Mouse (Mus musculus) small intestine, adult 2 months (tissue): ENCODE results near the gene Cic.

Experiments used
- CTCF ChIP-seq: fragments of 200-500 bp; IDR thresholded peaks from 2 replicates; pipeline ENCODE4 v1.5.1; 2012; ENCODE audit warnings: low read depth, mild to moderate bottlenecking, control low read depth, inconsistent platforms, low read length, moderate library complexity, mixed read lengths; ENCODE audit not compliant: insufficient replicate concordance, insufficient read length; ENCODE audit errors: extremely low read depth
- POLR2A ChIP-seq: fragments of 200-500 bp; IDR thresholded peaks from 2 replicates; pipeline ENCODE4 v1.6.1; 2012; ENCODE audit warnings: low read depth, mild to moderate bottlenecking, control low read depth, inconsistent platforms, low read length, moderate library complexity

DNA sequence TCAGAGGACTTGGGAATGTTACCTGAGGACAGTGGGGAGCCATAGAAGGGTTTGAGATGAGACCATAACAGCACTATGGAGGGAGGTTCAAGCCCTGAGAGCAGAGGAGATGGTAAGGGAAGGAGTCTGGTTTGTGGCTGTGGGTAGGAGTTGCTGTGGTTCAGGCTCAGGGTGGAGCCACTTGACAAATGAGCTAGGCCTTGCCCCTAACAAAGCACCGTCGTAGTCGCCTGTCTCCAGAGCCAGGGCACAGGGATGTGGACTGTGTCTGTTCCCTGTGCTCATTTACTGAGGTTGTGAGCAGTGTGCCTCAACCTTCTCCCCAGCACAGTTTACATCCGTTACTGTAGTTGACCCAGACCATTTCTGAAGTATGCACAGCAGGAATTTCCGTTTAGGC lies 7.1 kb downstream of the Cic start:
- TF ChIP-seq CTCF (no peak), POLR2A (no peak)
